Mouse (Mus musculus): ENCODE data around the gene Capza3. TPM values are rescaled to one million over a fixed set of nuclear protein-coding genes. Genes with fewer than 3 reads are reported as not detected.

Gene Capza3
- polyA plus RNA-seq, 1 experiment from 2014 or later = not detected

DNA sequence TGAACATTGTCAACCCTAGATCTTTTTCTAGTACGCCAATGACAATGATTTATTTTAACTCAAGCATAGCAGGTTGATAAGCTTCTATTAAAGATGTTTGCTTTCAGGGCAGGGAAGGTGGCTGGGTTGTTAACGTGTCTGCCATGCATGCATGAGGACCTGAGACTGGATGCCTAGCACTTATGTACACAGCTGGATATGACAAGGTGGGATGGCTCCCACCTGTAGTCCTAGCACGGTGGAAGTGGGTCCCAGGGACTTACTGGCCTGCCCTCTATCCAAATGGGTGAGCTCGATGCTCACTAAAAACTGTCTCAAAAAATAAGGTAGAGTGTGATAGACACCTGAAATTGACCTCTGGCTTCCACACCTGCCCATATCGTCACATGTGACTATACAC, 48.8 kb downstream of the Capza3 start:
- 89% methylated on average over 5 of the region's 5 CpGs for WGBS
- Histone ChIP-seq H3K4me3 (ENCODE audit: low read length) (no peak overlapping the region), H3K9ac (ENCODE audit: low read depth, low read length) (no peak overlapping the region), H3K4me1 (ENCODE audit: control insufficient read depth, insufficient read depth, low read depth, low read length) (no peaks in the 10 kb centered on the region), H3K27me3 (replicated peaks; ENCODE audit: control insufficient read depth, insufficient read depth, low read length) (no peaks in the 10 kb centered on the region), H3K27ac (ENCODE audit: low read depth, low read length) (no peak overlapping the region), H3K36me3 (ENCODE audit: control insufficient read depth, insufficient read depth, low read length) (no peaks in the 10 kb centered on the region), H3K9me3 (ENCODE audit: control insufficient read depth, low read length) (no peaks in the 10 kb centered on the region), H3K4me2 (ENCODE audit: low read length) (no peak overlapping the region)
- no peak for ATAC-seq

Other genes starting within 250 kb of the Capza3 start
- 0.27 and 0.49 TPM in 2 replicates for gene Plcz1, start 205 bp downstream of the Capza3 start, polyA plus RNA-seq (2015; fragmentation: Nextera tagmentation; extraction: Ambion mirVana)